Mouse (Mus musculus): ENCODE results near the gene Fam13a.

The Fam13a gene

DNA sequence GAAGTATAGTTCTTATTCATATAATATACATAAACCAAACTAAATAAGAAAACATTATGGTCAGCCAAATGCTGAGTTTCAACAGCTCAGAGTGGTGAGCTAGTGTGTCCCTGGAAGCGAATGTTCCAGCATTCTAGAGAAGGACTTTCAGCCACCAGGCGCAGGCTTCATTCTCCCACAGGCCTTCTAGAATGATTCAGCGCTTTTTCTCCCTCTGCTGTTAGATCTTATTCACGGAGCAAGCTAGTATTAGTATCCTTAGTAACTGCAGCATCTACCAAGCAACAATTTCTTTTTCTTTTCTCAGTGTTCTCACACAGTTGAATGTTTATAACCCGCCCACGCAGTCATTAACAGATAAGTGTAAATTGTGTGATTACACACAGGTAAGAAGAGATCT lies 142.1 kb downstream of the Fam13a start:
- DNase-seq (ENCODE audit: low spot score), result no peak

Measured in ovary, postnatal 36 days (tissue).